Mouse (Mus musculus): Measurements from ENCODE around the gene Scube1. TPM values are rescaled to one million over a fixed set of nuclear protein-coding genes. Genes with fewer than 3 reads are reported as not detected.
A peak's percentile ranks its signal among the peaks of the same experiment; 100 is the strongest.

Scube1 gene
- polyA plus RNA-seq, 1 experiment from 2014 or later, result 3.0 TPM

- Histone ChIP-seq H3K36me3 (ENCODE audit: insufficient read depth, low read length) (no peaks in the 10 kb centered on the region), H3K4me2 (ENCODE audit: low read length) (no peak overlapping the region), H3K9ac (ENCODE audit: low read depth, low read length) (no peak overlapping the region), H3K27me3 (ENCODE audit: insufficient read depth, low read length) (no peaks in the 10 kb centered on the region), H3K4me1 (replicated peaks; ENCODE audit: insufficient read depth, low read length) (no peaks in the 10 kb centered on the region), H3K9me3 (replicated peaks; ENCODE audit: low read length) (no peaks in the 10 kb centered on the region), H3K4me3 (replicated peaks; ENCODE audit: low read depth, low read length) (no peak overlapping the region), H3K27ac (no peak overlapping the region)
- WGBS, result 45% methylated on average over 3 of the region's 3 CpGs
- no peak for DNase-seq (ENCODE audit: low spot score)
- no peak for ATAC-seq (replicated peaks; ENCODE audit: low FRiP score, low read depth)
- TF ChIP-seq CTCF (IDR thresholded peaks at IDR 0.05; ENCODE audit: low read depth), result no peak
Measured at GRCm38 (mm10) chr15:83635251-83635650, 89.6 kb downstream of the Scube1 start.

GRCm38 (mm10) chr15:83634076-83634475, 90.7 kb downstream of the Scube1 start:
- Histone ChIP-seq H3K27me3 (ENCODE audit: insufficient read depth, low read length) (no peaks in the 10 kb centered on the region), H3K36me3 (ENCODE audit: insufficient read depth, low read length) (no peaks in the 10 kb centered on the region), H3K27ac (no peak overlapping the region), H3K4me3 (replicated peaks; ENCODE audit: low read depth, low read length) (no peak overlapping the region), H3K4me2 (ENCODE audit: low read length) (no peak overlapping the region), H3K9ac (ENCODE audit: low read depth, low read length) (no peak overlapping the region), H3K4me1 (replicated peaks; ENCODE audit: insufficient read depth, low read length) (no peaks in the 10 kb centered on the region), H3K9me3 (replicated peaks; ENCODE audit: low read length) (no peaks in the 10 kb centered on the region)
- DNase-seq (ENCODE audit: low spot score), result peak; percentile 43
- peak; percentile 81 for TF ChIP-seq CTCF (IDR thresholded peaks at IDR 0.05; ENCODE audit: low read depth)
- no peak for ATAC-seq (replicated peaks; ENCODE audit: low FRiP score, low read depth)
- WGBS, result 4% methylated on average over 1 of the region's 1 CpGs

GRCm38 (mm10) chr15:83631071-83631470, 93.8 kb downstream of the Scube1 start:
- no peaks in the 10 kb centered on the region for H3K9me3 ChIP-seq (replicated peaks; ENCODE audit: low read length)
- H3K4me1 ChIP-seq (replicated peaks; ENCODE audit: insufficient read depth, low read length), result no peaks in the 10 kb centered on the region
- no peak for DNase-seq (ENCODE audit: low spot score)
- no peaks in the 10 kb centered on the region for H3K27me3 ChIP-seq (ENCODE audit: insufficient read depth, low read length)
- no peak overlapping the region for H3K4me2 ChIP-seq (ENCODE audit: low read length)
- no peaks in the 10 kb centered on the region for H3K36me3 ChIP-seq (ENCODE audit: insufficient read depth, low read length)
- WGBS, result 61% methylated on average over 7 of the region's 7 CpGs
- H3K27ac ChIP-seq, result no peak overlapping the region
- no peak overlapping the region for H3K9ac ChIP-seq (ENCODE audit: low read depth, low read length)
- H3K4me3 ChIP-seq (replicated peaks; ENCODE audit: low read depth, low read length), result no peak overlapping the region
- TF ChIP-seq CTCF (IDR thresholded peaks at IDR 0.05; ENCODE audit: low read depth), result no peak
- ATAC-seq (replicated peaks; ENCODE audit: low FRiP score, low read depth), result no peak

DNA sequence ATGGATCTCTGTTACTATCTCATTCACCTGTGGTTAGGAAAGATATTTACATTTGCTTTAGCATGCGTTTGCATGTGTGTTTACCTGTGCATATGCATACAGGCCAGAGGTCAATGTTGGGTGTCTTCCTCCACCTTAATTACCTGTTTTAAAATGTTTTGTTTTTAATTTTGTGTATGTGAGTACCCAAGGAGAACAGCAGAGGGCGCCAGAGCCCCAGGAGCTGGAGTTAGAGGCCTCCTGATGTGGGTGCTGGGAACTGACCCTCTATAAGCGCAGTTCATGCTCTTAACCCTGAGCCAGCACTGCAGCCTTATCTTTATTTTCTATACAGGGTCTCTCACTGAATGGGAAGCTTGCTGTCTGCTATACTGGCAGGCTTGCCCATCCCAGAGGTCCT, 95.1 kb downstream of the Scube1 start:
- Histone ChIP-seq H3K4me1 (replicated peaks; ENCODE audit: insufficient read depth, low read length) (no peaks in the 10 kb centered on the region), H3K4me2 (ENCODE audit: low read length) (no peak overlapping the region), H3K27ac (no peak overlapping the region), H3K4me3 (replicated peaks; ENCODE audit: low read depth, low read length) (no peak overlapping the region), H3K9me3 (replicated peaks; ENCODE audit: low read length) (no peaks in the 10 kb centered on the region), H3K9ac (ENCODE audit: low read depth, low read length) (no peak overlapping the region), H3K27me3 (ENCODE audit: insufficient read depth, low read length) (no peaks in the 10 kb centered on the region), H3K36me3 (ENCODE audit: insufficient read depth, low read length) (no peaks in the 10 kb centered on the region)
- no peak for TF ChIP-seq CTCF (IDR thresholded peaks at IDR 0.05; ENCODE audit: low read depth)
- ATAC-seq (replicated peaks; ENCODE audit: low FRiP score, low read depth) (no peak), DNase-seq (ENCODE audit: low spot score) (no peak)
- WGBS, result 81% methylated on average over 3 of the region's 3 CpGs

DNA sequence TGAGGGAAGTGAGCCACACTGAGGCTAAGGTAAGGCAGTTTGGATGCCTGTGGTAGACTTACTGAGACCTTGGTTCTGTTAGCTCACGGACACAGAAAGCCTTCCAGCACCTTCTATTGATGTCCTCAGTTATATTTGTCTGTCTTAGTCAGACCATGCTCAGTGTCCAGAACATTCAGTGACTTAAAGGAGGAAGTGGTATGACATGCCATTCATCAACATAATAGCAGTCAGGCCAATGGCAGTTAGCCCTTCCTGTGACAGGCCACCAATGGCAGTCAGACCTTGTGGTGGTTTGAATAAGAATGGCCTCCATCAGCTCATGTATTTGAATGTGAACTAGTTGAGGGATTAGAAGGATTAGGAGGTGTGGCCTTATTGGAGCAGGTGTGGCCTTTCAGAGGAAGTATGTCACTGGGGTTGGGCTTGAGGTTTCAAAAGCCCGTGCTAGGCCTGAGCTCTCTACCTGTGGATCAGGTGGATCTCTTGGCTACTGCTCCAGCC, 98.6 kb downstream of the Scube1 start:
- DNase-seq (ENCODE audit: low spot score) (no peak), ATAC-seq (replicated peaks; ENCODE audit: low FRiP score, low read depth) (no peak)
- no peak overlapping the region for H3K27ac ChIP-seq
- no peaks in the 10 kb centered on the region for H3K4me1 ChIP-seq (replicated peaks; ENCODE audit: insufficient read depth, low read length)
- H3K9ac ChIP-seq (ENCODE audit: low read depth, low read length), result no peak overlapping the region
- no peaks in the 10 kb centered on the region for H3K27me3 ChIP-seq (ENCODE audit: insufficient read depth, low read length)
- H3K9me3 ChIP-seq (replicated peaks; ENCODE audit: low read length), result no peaks in the 10 kb centered on the region
- H3K4me2 ChIP-seq (ENCODE audit: low read length), result no peak overlapping the region
- WGBS, result 98% methylated on average over 2 of the region's 2 CpGs
- H3K36me3 ChIP-seq (ENCODE audit: insufficient read depth, low read length), result no peaks in the 10 kb centered on the region
- H3K4me3 ChIP-seq (replicated peaks; ENCODE audit: low read depth, low read length), result no peak overlapping the region
- TF ChIP-seq CTCF (IDR thresholded peaks at IDR 0.05; ENCODE audit: low read depth), result no peak

GRCm38 (mm10) chr15:83615245-83615644, 109.6 kb downstream of the Scube1 start:
- Histone ChIP-seq H3K4me2 (ENCODE audit: low read length) (no peak overlapping the region), H3K4me3 (replicated peaks; ENCODE audit: low read depth, low read length) (no peak overlapping the region), H3K4me1 (replicated peaks; ENCODE audit: insufficient read depth, low read length) (no peaks in the 10 kb centered on the region), H3K9me3 (replicated peaks; ENCODE audit: low read length) (no peaks in the 10 kb centered on the region), H3K27me3 (ENCODE audit: insufficient read depth, low read length) (no peaks in the 10 kb centered on the region), H3K36me3 (ENCODE audit: insufficient read depth, low read length) (no peaks in the 10 kb centered on the region), H3K27ac (no peak overlapping the region), H3K9ac (ENCODE audit: low read depth, low read length) (no peak overlapping the region)
- DNase-seq (ENCODE audit: low spot score) (no peak), ATAC-seq (replicated peaks; ENCODE audit: low FRiP score, low read depth) (no peak)
- TF ChIP-seq CTCF (IDR thresholded peaks at IDR 0.05; ENCODE audit: low read depth), result no peak
- WGBS, result 93% methylated on average over 3 of the region's 3 CpGs

Data from kidney, postnatal 0 days (tissue).